2 mouse cellular contexts compared by ENCODE assay signal in genomic region chr7:33795016-33795415, GRCm38 (mm10).
TF ChIP-seq lines count a peak whose summit lies in the region.

No protein-coding gene starts in this region.

TF ChIP-seq in CH12.LX, 34 proteins besides CTCF, POLR2A, EP300 and RAD21 (continued from another document):
- no peak for TF ChIP-seq TBP (conservative IDR thresholded peaks at IDR 0.05; ENCODE audit: low read depth, low read length)

TF ChIP-seq in MEL, 35 proteins besides CTCF, POLR2A, EP300 and RAD21 (continued from another document):
- no peak for TF ChIP-seq ETS1 (IDR thresholded peaks at IDR 0.05; ENCODE audit: low read depth, low read length)
